Mouse (Mus musculus) brain, adult 2 months (tissue): Measurements from ENCODE around the gene Gm3002.
"Not testable (repeated sequence)": the region's sequence is repeated elsewhere in the genome, so short reads cannot be mapped to it uniquely, and the experiment has no call there.

Source experiments
- DNase-seq: peaks from one replicate; pipeline ENCODE4 v3.0.0; 2011; ENCODE audit warnings: low read depth, low spot score

Gm3002 gene

DNA sequence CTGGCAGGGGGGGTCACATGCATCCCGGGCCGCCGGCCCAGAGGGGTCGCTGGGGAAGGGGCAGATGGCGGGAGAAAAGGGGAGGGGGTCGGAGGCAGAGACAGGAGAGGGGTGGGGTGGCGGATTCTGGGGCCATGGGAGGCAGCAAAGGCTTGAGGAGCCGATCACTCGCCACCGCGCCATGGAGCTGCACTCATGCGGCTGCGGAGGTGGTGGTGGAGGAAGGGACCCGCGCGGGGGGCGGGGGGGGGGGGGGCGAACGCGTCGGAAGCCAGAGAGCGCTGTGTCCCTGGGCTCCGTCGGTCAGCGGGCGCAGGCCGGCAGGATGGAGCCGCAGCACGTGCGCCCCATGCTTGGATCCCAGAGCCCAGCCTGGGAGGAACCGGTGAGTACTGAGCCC is at the start of gene Gm3002:
Gene Gm3002, plus strand, starts transcription at position 301 of the 400 bp plus-strand sequence.
- not testable (repeated sequence) for DNase-seq

DNA sequence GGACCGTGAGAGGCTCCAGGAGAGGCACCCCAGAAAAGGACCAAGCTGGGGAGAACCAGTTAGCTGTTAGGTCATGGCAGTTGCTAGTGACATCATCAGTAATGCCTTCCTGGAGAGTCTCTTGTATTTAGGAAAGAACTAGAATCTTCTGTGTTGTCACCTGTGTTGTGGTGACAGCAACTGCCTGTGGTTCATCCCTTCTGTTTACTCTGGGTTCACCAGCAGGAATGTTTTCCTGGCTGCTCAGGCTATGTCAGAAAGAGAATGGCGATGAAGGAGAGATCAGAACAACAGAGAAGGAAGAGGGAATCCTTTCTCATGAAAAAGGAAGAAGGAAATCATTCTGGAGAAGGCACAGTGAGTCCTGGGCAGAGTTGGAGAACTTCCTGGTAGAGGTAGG is 36.1 kb downstream of the Gm3002 start, which contains the start of gene Gm3033:
Gene Gm3033, plus strand, starts transcription at position 301 of the 400 bp plus-strand sequence.
- DNase-seq: not testable (repeated sequence)

DNA sequence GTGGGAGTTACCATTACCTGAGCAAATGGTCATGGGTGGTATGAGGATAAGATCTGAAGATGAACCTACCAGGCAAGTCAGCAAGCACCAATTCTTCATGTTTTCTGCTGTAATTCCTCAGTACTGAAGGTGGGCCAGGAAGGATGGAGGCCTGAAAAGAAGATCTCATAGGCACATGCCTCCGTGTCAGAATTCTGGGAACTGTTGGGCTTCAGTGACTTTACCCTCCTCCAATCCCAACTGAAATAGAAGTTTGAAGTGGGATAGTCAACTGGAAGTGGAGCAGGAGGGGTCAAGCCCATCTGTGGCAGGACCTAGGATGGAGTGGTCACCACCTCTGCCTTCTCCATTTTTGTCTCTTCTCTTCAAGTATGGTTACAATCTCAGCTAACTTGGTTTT is 74.0 kb downstream of the Gm3002 start, which contains the start of gene Gm2916:
Gene Gm2916, plus strand, starts transcription at position 301 of the 400 bp plus-strand sequence.
- not testable (repeated sequence) for DNase-seq

DNA sequence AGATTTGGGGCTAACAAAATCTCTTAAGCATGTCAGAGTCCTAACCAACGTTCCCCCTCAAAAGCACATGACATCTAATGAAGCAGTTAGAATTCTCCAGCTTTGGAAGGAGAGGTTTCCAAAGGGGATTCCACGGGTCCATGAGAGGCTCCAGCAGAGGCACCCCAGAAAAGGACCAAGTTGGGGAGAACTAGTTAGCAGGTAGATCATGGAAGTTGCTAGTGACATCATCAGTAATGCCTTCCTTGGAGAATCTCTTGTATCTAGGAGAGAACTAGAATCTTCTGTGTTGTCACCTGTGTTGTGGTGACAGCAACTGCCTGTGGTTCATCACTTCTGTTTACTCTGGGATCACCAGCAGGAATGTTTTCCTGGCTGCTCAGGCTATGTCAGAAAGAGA is 121.6 kb downstream of the Gm3002 start, which contains the start of gene Gm3029:
Gene Gm3029, plus strand, starts transcription at position 301 of the 400 bp plus-strand sequence.
- DNase-seq: not testable (repeated sequence)

DNA sequence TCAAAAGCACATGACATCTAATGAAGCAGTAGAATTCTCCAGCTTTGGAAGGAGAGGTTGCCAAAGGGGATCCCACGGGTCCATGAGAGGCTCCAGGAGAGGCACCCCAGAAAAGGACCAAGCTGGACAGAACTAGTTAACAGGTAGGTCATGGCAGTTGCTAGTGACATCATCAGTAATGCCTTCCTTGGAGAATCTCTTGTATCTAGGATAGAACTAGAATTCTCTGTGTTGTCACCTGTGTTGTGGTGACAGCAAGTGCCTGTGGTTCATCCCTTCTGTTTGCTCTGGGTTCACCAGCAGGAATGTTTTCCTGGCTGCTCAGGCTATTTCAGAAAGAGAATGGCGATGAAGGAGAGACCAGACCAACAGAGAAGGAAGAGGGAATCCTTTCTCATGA is 153.4 kb downstream of the Gm3002 start, which contains the start of gene Gm3095:
Gene Gm3095, plus strand, starts transcription at position 301 of the 400 bp plus-strand sequence.
- not testable (repeated sequence) for DNase-seq

DNA sequence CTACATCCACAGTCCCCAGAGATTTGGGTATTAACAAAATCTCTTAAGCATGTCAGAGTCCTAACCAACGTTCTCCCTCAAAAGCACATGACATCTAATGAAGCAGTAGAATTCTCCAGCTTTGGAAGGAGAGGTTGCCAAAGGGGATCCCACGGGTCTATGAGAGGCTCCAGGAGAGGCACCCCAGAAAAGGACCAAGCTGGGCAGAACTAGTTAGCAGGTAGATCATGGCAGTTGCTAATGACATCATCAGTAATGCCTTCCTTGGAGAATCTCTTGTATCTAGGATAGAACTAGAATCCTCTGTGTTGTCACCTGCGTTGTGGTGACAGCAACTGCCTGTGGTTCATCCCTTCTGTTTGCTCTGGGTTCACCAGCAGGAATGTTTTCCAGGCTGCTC is 188.2 kb downstream of the Gm3002 start, which contains the start of gene Gm3099:
Gene Gm3099, plus strand, starts transcription at position 301 of the 400 bp plus-strand sequence.
- not testable (repeated sequence) for DNase-seq
